Mouse (Mus musculus) thymus, adult 2 months (tissue): ENCODE data around the gene Cyba.

Experiments
- CTCF ChIP-seq: fragments of 200-500 bp; IDR thresholded peaks from 2 replicates; pipeline ENCODE4 v1.5.1; 2012; ENCODE audit warnings: mild to moderate bottlenecking, control low read depth, low read length, moderate library complexity, borderline replicate concordance; ENCODE audit not compliant: control insufficient read depth, poor library complexity, insufficient read depth; ENCODE audit errors: extremely low read depth
- POLR2A ChIP-seq: fragments of 200-500 bp; IDR thresholded peaks from 2 replicates; pipeline ENCODE4 v1.6.1; 2012; ENCODE audit warnings: mild to moderate bottlenecking, low read length, control low read depth, moderate library complexity; ENCODE audit not compliant: control insufficient read depth, poor library complexity, insufficient read depth; ENCODE audit errors: extremely low read depth

DNA sequence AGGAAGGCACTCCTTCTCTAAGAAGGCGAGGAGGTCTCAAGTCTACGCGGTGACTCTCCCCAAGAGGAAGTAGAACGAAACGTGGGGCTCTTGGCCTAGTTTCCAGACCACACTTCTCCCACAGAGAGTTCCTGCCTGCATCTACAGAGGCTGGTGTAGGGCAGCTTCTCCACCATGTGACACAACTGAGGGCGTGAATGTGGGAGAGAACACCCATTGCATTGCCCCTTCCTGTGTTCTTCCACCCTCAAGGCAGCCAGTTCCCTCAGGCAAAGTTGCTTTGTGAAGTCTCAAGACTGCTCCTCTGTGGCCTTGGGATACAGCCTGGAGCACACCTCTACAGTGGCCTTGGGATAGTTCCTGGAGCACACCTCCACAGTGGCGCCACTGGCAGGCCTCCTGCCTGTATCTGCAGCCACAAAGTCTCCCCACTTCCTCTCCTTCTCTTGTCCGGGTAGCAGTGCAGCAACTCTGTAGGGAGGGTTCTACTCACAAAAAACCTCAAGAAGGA lies 41.2 kb upstream of the Cyba start:
- no peak for TF ChIP-seq CTCF
- peak; percentile 60 for TF ChIP-seq POLR2A
